Mouse (Mus musculus) mesoderm, embryonic 11.5 days (tissue): ENCODE results near the gene Gpc6.

Experiments
- DNase-seq: peaks from one replicate; pipeline ENCODE4 v3.0.0-alpha.2; 2012; ENCODE audit warnings: low read depth, low spot score

Gene Gpc6

DNA sequence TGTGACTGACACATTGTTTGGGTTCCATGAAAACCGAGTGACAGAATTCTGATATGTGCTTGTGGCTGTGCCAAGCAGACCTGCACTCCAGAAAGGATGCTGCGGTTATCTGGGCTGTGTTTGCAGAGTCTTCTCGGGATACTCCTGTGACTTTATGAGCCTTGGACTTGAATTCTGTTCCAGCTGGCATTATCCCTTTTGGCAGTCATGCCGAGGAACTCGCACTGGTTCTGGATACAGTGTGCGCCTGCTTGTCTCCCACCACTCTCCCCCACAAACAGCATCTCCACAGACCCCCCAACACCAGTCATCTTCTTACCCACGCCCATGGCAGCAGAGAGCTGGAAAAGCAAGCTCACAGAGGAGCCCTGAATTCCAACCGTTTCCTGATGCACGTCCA lies 1084.4 kb downstream of the Gpc6 start:
- no peak for DNase-seq

GRCm38 (mm10) chr14:118013237-118013636 lies 1088.1 kb downstream of the Gpc6 start:
- DNase-seq: no peak

- no peak for DNase-seq
These were observed 1094.2 kb downstream of the Gpc6 start for GRCm38 (mm10) chr14:118019314-118019713.

GRCm38 (mm10) chr14:118021867-118022543 lies 1096.9 kb downstream of the Gpc6 start:
- no peak for DNase-seq
